Mouse (Mus musculus): ENCODE data around the gene Pstpip1. TPM values are rescaled to one million over a fixed set of nuclear protein-coding genes. Genes with fewer than 3 reads are reported as not detected.

Pstpip1 gene
- total RNA-seq (2023; ENCODE audit: inconsistent age) = 108 to 125 TPM (median 119 TPM) in 4 replicates

GRCm38 (mm10) chr9:56089778-56090520 lies at the start of gene Pstpip1:
Gene Pstpip1, plus strand, starts transcription at chr9:56089962.

GRCm38 (mm10) chr9:56041372-56042180 lies 48.2 kb upstream of the Pstpip1 start, which contains the start of gene Rcn2:
Gene Rcn2, plus strand, starts transcription at chr9:56041845.

DNA sequence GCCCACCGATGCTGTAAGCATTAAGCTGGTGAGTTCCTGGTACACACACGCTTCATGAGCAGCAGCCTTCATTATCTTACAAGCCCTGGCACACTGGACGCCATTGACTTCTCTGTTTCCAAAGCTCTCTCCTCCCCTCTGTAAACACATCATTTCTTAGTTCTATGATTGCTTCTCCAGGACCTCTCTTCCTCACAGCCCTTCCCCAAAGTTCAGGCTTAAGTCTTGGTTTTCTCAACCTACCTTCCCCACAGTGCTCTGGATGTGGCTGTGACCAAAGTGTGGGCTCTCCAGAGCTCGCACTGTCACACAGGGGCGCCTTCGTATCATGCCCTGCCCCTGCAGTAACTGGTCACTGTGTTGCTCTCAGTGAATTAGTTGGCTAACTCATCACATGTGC lies 75.6 kb downstream of the Pstpip1 start, which contains the start of gene Tspan3:
Tspan3 (minus strand) TSS at position 101 of the 400 bp plus-strand sequence.

Other genes with a start within 250 kb of the Pstpip1 start
- gene Scaper, start 151.8 kb upstream of the Pstpip1 start, total RNA-seq (2023; ENCODE audit: inconsistent age) = 27.0 to 33.4 TPM (median 30.4 TPM) in 4 replicates
- not detected in 4 replicates for gene 4930563M21Rik, start 79.4 kb upstream of the Pstpip1 start, total RNA-seq (2023; ENCODE audit: inconsistent age)
- 23.9 to 28.3 TPM (median 26.2 TPM) in 4 replicates for gene Rcn2, start 48.1 kb upstream of the Pstpip1 start, total RNA-seq (2023; ENCODE audit: inconsistent age)
- 9.2 to 12.2 TPM (median 10.3 TPM) in 4 replicates for gene Tspan3, start 75.5 kb downstream of the Pstpip1 start, total RNA-seq (2023; ENCODE audit: inconsistent age)